ENCODE assay signal across 9 mouse cellular contexts in genomic region chr11:98597363-98597762, GRCm38 (mm10). TPM values are rescaled to one million over a fixed set of nuclear protein-coding genes. Genes with fewer than 3 reads are reported as not detected.
DNase-seq lines count a peak whose midpoint lies in the region; ATAC-seq and TF ChIP-seq lines count a peak whose summit lies in the region.
"Had no signal": no experiment of that assay in that cellular context is flagged by ENCODE, and none has a peak within 500 bp of the region (broad histone marks: within the 10 kb centered on the region; RNA-seq: fewer than 3 reads in every experiment).

No protein-coding gene starts in this region.

- ATAC-seq in lung, embryonic 14.5 days (ENCODE audit: insufficient read depth): no peak
- ATAC-seq in stomach, postnatal 0 days (ENCODE audit: low FRiP score, low TSS enrichment): peak; percentile 44; the same call in 1 of the 2 replicates

- no peak for TF ChIP-seq EP300 in MEL (IDR thresholded peaks at IDR 0.05; ENCODE audit: low read depth in 1 of 2, low read length in 2 of 2)
- no peak for TF ChIP-seq EP300 in stomach, postnatal 0 days (optimal IDR thresholded peaks at IDR 0.05)

- peak; percentile 40 to 43 for DNase-seq in layer of hippocampus, postnatal 10 days (ENCODE audit: low spot score in 2 of 2)
- no peak for DNase-seq in layer of hippocampus, adult 11-12 months (ENCODE audit: low spot score)
- DNase-seq in MEL (ENCODE audit: low read depth, low spot score): peak; percentile 90
- DNase-seq in c-Kit-positive CD71-positive TER-119-positive erythroid progenitor cells, embryonic 14.5 days (ENCODE audit: low spot score): peak; percentile 83
- peak; percentile 48 to 73 for DNase-seq in heart, postnatal 36 days
- peak; percentile 85 for DNase-seq in lung, embryonic 14.5 days
- peak; percentile 80 for DNase-seq in stomach, postnatal 0 days (ENCODE audit: low spot score)
- no peak for DNase-seq in cerebellum, adult 11 months

- WGBS in lung, embryonic 14.5 days: 32% methylated on average over 6 of the region's 6 CpGs
- 36% methylated on average over 6 of the region's 6 CpGs for WGBS in stomach, postnatal 0 days

- H3K9ac ChIP-seq in MEL (ENCODE audit: control insufficient read depth, low read depth, low read length, poor library complexity, severe bottlenecking): no peak overlapping the region
- H3K9ac ChIP-seq in lung, embryonic 14.5 days: no peak overlapping the region
- H3K9ac ChIP-seq in stomach, postnatal 0 days (ENCODE audit: low read length): no peak overlapping the region

- TF ChIP-seq CTCF in MEL (IDR thresholded peaks at IDR 0.05 in 2 of 3, conservative IDR thresholded peaks at IDR 0.05 in 1 of 3; ENCODE audit: control insufficient read depth in 1 of 3, insufficient read depth in 1 of 3, low read depth in 2 of 3, low read length in 3 of 3, poor library complexity in 1 of 3, severe bottlenecking in 1 of 3): peak; percentile 85 to 98 (median 96)
- peak; percentile 76 for TF ChIP-seq CTCF in lung, embryonic 14.5 days (IDR thresholded peaks at IDR 0.05; ENCODE audit: low read depth)
- peak; percentile 85 for TF ChIP-seq CTCF in stomach, postnatal 0 days (IDR thresholded peaks at IDR 0.05; ENCODE audit: low read depth)

- TF ChIP-seq POLR2A in MEL (IDR thresholded peaks at IDR 0.05; ENCODE audit: control insufficient read depth in 1 of 2, insufficient read depth in 1 of 2, low read depth in 1 of 2, low read length in 2 of 2, poor library complexity in 1 of 2): no peak

- H3K27me3 ChIP-seq in MEL (ENCODE audit: control insufficient read depth in 1 of 2, insufficient read depth in 2 of 2, low read length in 2 of 2): peaks cover 16 to 21% of the 10 kb centered on the region in 2 experiments
- peaks cover 12% of the 10 kb centered on the region for H3K27me3 ChIP-seq in lung, embryonic 14.5 days (ENCODE audit: insufficient read depth, low read length)
- no peaks in the 10 kb centered on the region; the same call in 1 of the 2 replicates for H3K27me3 ChIP-seq in stomach, postnatal 0 days (ENCODE audit: control insufficient read depth, insufficient read depth, low read length)

- intact Hi-C loops in heart, postnatal 36 days (cut with DNase I): loop anchor here (1.0 kb wide), 1 partner anchor 42 kb away; no protein-coding TSS in a partner anchor

- no peak overlapping the region for H3K4me3 ChIP-seq in MEL (ENCODE audit: control insufficient read depth in 1 of 2, insufficient read depth in 1 of 2, low read depth in 2 of 2, low read length in 2 of 2)
- H3K4me3 ChIP-seq in lung, embryonic 14.5 days (ENCODE audit: low read depth, low read length): no peak overlapping the region
- H3K4me3 ChIP-seq in stomach, postnatal 0 days (ENCODE audit: low read depth, low read length): no peak overlapping the region

- H3K4me1 ChIP-seq in MEL (ENCODE audit: control insufficient read depth in 1 of 2, insufficient read depth in 2 of 2, low read length in 2 of 2): peaks cover 1 to 3% of the 10 kb centered on the region in 2 experiments; a peak in 2 of 4 replicates
- H3K4me1 ChIP-seq in lung, embryonic 14.5 days (ENCODE audit: insufficient read depth): peaks cover 7% of the 10 kb centered on the region; the same call in 1 of the 2 replicates
- peaks cover 6% of the 10 kb centered on the region; the same call in 1 of the 2 replicates for H3K4me1 ChIP-seq in stomach, postnatal 0 days (replicated peaks; ENCODE audit: control insufficient read depth, insufficient read depth)

- no peaks in the 10 kb centered on the region for H3K79me2 ChIP-seq in MEL (ENCODE audit: control insufficient read depth, insufficient read depth, low read length, poor library complexity)

- no peaks in the 10 kb centered on the region for H3K9me3 ChIP-seq in MEL (replicated peaks; ENCODE audit: insufficient read depth, low read length)
- no peaks in the 10 kb centered on the region for H3K9me3 ChIP-seq in lung, embryonic 14.5 days (ENCODE audit: low read depth, low read length)
- no peaks in the 10 kb centered on the region for H3K9me3 ChIP-seq in stomach, postnatal 0 days (ENCODE audit: control insufficient read depth, low read length)

- no peak overlapping the region for H3K4me2 ChIP-seq in lung, embryonic 14.5 days
- no peak overlapping the region for H3K4me2 ChIP-seq in stomach, postnatal 0 days (replicated peaks; ENCODE audit: low read depth)

- H3K27ac ChIP-seq in MEL (ENCODE audit: control insufficient read depth, low read depth, low read length): no peak overlapping the region
- no peak overlapping the region for H3K27ac ChIP-seq in lung, embryonic 14.5 days (ENCODE audit: low read depth)
- H3K27ac ChIP-seq in stomach, postnatal 0 days (replicated peaks): no peak overlapping the region

- H3K36me3 ChIP-seq in MEL (ENCODE audit: control insufficient read depth in 1 of 2, insufficient read depth in 2 of 2, low read length in 2 of 2): 0 out of 4 replicates have a peak, but pooled peaks cover 0 to 1% of the 10 kb centered on the region in 2 experiments
- H3K36me3 ChIP-seq in lung, embryonic 14.5 days (ENCODE audit: insufficient read depth): no peaks in the 10 kb centered on the region
- no peaks in the 10 kb centered on the region for H3K36me3 ChIP-seq in stomach, postnatal 0 days (ENCODE audit: control insufficient read depth, insufficient read depth, low read length)

- peak; percentile 87 for TF ChIP-seq RAD21 in MEL (IDR thresholded peaks at IDR 0.05; ENCODE audit: low read depth, low read length)

TF ChIP-seq in MEL, 35 proteins besides CTCF, POLR2A, EP300 and RAD21:
- TF ChIP-seq ZNF384 (IDR thresholded peaks at IDR 0.05; ENCODE audit: low read depth, low read length): peak; percentile 37; the same call in 1 of the 2 replicates
- no peak for TF ChIP-seq ZKSCAN1 (IDR thresholded peaks at IDR 0.05; ENCODE audit: low read depth, low read length)
- TF ChIP-seq BHLHE40 (IDR thresholded peaks at IDR 0.05; ENCODE audit: borderline replicate concordance, low read depth, low read length): no peak
- TF ChIP-seq POLR2AphosphoS2 (IDR thresholded peaks at IDR 0.05; ENCODE audit: low read length): no peak
- TF ChIP-seq SMC3 (IDR thresholded peaks at IDR 0.05; ENCODE audit: low read depth, low read length): peak; percentile 99
- TF ChIP-seq ETS1 (IDR thresholded peaks at IDR 0.05; ENCODE audit: low read depth, low read length): no peak
- no peak for TF ChIP-seq POLR2AphosphoS5 (IDR thresholded peaks at IDR 0.05; ENCODE audit: borderline replicate concordance, low read depth, low read length)
- no peak for TF ChIP-seq NELFE (IDR thresholded peaks at IDR 0.05; ENCODE audit: low read depth, low read length)
- TF ChIP-seq GABPA (IDR thresholded peaks at IDR 0.05; ENCODE audit: low read depth, low read length): no peak
- peak; percentile 99 for TF ChIP-seq ZC3H11A (IDR thresholded peaks at IDR 0.05; ENCODE audit: low read depth, low read length)
- peak; percentile 65 for TF ChIP-seq SIN3A (IDR thresholded peaks at IDR 0.05; ENCODE audit: low read length)
- no peak for TF ChIP-seq RCOR1 (IDR thresholded peaks at IDR 0.05; ENCODE audit: low read depth, low read length)
- no peak for TF ChIP-seq UBTF (IDR thresholded peaks at IDR 0.05; ENCODE audit: borderline replicate concordance, insufficient read depth, low read depth, low read length)
- peak; percentile 68 for TF ChIP-seq HCFC1 (IDR thresholded peaks at IDR 0.05; ENCODE audit: low read depth, low read length)
- peak; percentile 50; the same call in 1 of the 2 replicates for TF ChIP-seq MXI1 (IDR thresholded peaks at IDR 0.05; ENCODE audit: low read depth, low read length)
- 0 out of 2 replicates have a peak, but pooled peaks have one; percentile 26 for TF ChIP-seq MAZ (IDR thresholded peaks at IDR 0.05; ENCODE audit: low read depth, low read length)
TF ChIP-seq in MEL: peak in this region for 7.

RNA-seq across cellular contexts. Expression of gene Lrrc3c, which starts 0.7 kb away (rescaled TPM):
- total RNA-seq in layer of hippocampus, postnatal 10 days (2021): not detected
- not detected in 2 replicates for total RNA-seq in MEL (2012; rRNA removed)
- polyA plus RNA-seq in MEL (2012; ENCODE audit: insufficient read depth in 1 of 2, insufficient read length in 2 of 2, low read depth in 1 of 2, low replicate concordance in 2 of 2, missing spikeins in 1 of 2): not detected
- total RNA-seq in heart, postnatal 36 days (2021): not detected
- not detected in 2 replicates for polyA plus RNA-seq in lung, embryonic 14.5 days (2014; fragmentation: Nextera tagmentation; extraction: Ambion mirVana)
- not detected in 2 replicates for polyA plus RNA-seq in stomach, postnatal 0 days (2015; fragmentation: Nextera tagmentation; extraction: Ambion mirVana)
- polyA plus RNA-seq: gonadal fat pad, adult 2 months had no signal

RNA-seq across cellular contexts. Expression of gene Ormdl3, which starts 10.2 kb away (rescaled TPM):
- 10 to 100 TPM; 53.6 to 56.9 TPM for total RNA-seq in layer of hippocampus, postnatal 10 days (2021)
- 60.3 and 93.7 TPM in 2 replicates for total RNA-seq in MEL (2012; rRNA removed)
- polyA plus RNA-seq in MEL (2012; ENCODE audit: insufficient read depth in 1 of 2, insufficient read length in 2 of 2, low read depth in 1 of 2, low replicate concordance in 2 of 2, missing spikeins in 1 of 2): 10 to 100 TPM in 1 of 2 experiments, not detected in 1; 52.7 TPM
- total RNA-seq in heart, postnatal 36 days (2021): 10 to 100 TPM; 39.3 to 40.4 TPM
- 6.6 and 6.9 TPM in 2 replicates for polyA plus RNA-seq in lung, embryonic 14.5 days (2014; fragmentation: Nextera tagmentation; extraction: Ambion mirVana)
- 31.1 TPM in 2 replicates for polyA plus RNA-seq in stomach, postnatal 0 days (2015; fragmentation: Nextera tagmentation; extraction: Ambion mirVana)

RNA-seq across cellular contexts. Expression of gene Gm12355, which starts 28.1 kb away (rescaled TPM):
- total RNA-seq in layer of hippocampus, postnatal 10 days (2021): 10 to 100 TPM; 14.1 to 17.2 TPM
- total RNA-seq in MEL (2012; rRNA removed): 2.1 and 3.4 TPM in 2 replicates
- polyA plus RNA-seq in MEL (2012; ENCODE audit: insufficient read depth in 1 of 2, insufficient read length in 2 of 2, low read depth in 1 of 2, low replicate concordance in 2 of 2, missing spikeins in 1 of 2): under 1 TPM in 1 of 2 experiments, not detected in 1; 0.58 TPM
- 1 to 10 TPM; 5.4 to 6.4 TPM for total RNA-seq in heart, postnatal 36 days (2021)
- polyA plus RNA-seq in lung, embryonic 14.5 days (2014; fragmentation: Nextera tagmentation; extraction: Ambion mirVana): 1.2 and 1.4 TPM in 2 replicates
- 0.81 and 0.82 TPM in 2 replicates for polyA plus RNA-seq in stomach, postnatal 0 days (2015; fragmentation: Nextera tagmentation; extraction: Ambion mirVana)
- polyA plus RNA-seq: gonadal fat pad, adult 2 months had no signal

RNA-seq across cellular contexts. Expression of gene Gsdma3, which starts 28.8 kb away (rescaled TPM):
- total RNA-seq in layer of hippocampus, postnatal 10 days (2021): under 1 TPM in 1 of 2 experiments, not detected in 1; 0.50 TPM
- total RNA-seq in MEL (2012; rRNA removed): not detected in 2 replicates
- polyA plus RNA-seq in MEL (2012; ENCODE audit: insufficient read depth in 1 of 2, insufficient read length in 2 of 2, low read depth in 1 of 2, low replicate concordance in 2 of 2, missing spikeins in 1 of 2): not detected
- 1 to 10 TPM; 3.0 to 3.3 TPM for total RNA-seq in heart, postnatal 36 days (2021)
- not detected in 2 replicates for polyA plus RNA-seq in lung, embryonic 14.5 days (2014; fragmentation: Nextera tagmentation; extraction: Ambion mirVana)
- polyA plus RNA-seq in stomach, postnatal 0 days (2015; fragmentation: Nextera tagmentation; extraction: Ambion mirVana): not detected in 2 replicates
- polyA plus RNA-seq: gonadal fat pad, adult 2 months had no signal

RNA-seq across cellular contexts. Expression of gene Zpbp2, which starts 46.5 kb away (rescaled TPM):
- not detected for total RNA-seq in layer of hippocampus, postnatal 10 days (2021)
- 0.12 and 0.42 TPM in 2 replicates for total RNA-seq in MEL (2012; rRNA removed)
- polyA plus RNA-seq in MEL (2012; ENCODE audit: insufficient read depth in 1 of 2, insufficient read length in 2 of 2, low read depth in 1 of 2, low replicate concordance in 2 of 2, missing spikeins in 1 of 2): under 1 TPM in 1 of 2 experiments, not detected in 1; 0.58 TPM
- not detected for total RNA-seq in heart, postnatal 36 days (2021)
- 0.57 TPM in 1 of 2 replicates, not detected in the other for polyA plus RNA-seq in lung, embryonic 14.5 days (2014; fragmentation: Nextera tagmentation; extraction: Ambion mirVana)
- polyA plus RNA-seq in stomach, postnatal 0 days (2015; fragmentation: Nextera tagmentation; extraction: Ambion mirVana): 0.10 and 0.16 TPM in 2 replicates

Comparison
In these comparisons a context has a peak if more than half of its experiments do, and no peak if none do; other contexts are left out.
1. DNase-seq: peak in layer of hippocampus, postnatal 10 days (2 of 2), MEL (single experiment), c-Kit-positive CD71-positive TER-119-positive erythroid progenitor cells, embryonic 14.5 days (single experiment), heart, postnatal 36 days (2 of 2), lung, embryonic 14.5 days (single experiment) and stomach, postnatal 0 days (single experiment); none in layer of hippocampus, adult 11-12 months (single experiment) and cerebellum, adult 11 months (single experiment).
2. Peak in every context shown above with its lines, with median percentiles within 50 percentile points of each other: CTCF ChIP-seq.